Mouse (Mus musculus): ENCODE measurements around the gene Gm6370.
"Not testable (repeated sequence)": the region's sequence is repeated elsewhere in the genome, so short reads cannot be mapped to it uniquely, and the experiment has no call there.

The Gm6370 gene

DNA sequence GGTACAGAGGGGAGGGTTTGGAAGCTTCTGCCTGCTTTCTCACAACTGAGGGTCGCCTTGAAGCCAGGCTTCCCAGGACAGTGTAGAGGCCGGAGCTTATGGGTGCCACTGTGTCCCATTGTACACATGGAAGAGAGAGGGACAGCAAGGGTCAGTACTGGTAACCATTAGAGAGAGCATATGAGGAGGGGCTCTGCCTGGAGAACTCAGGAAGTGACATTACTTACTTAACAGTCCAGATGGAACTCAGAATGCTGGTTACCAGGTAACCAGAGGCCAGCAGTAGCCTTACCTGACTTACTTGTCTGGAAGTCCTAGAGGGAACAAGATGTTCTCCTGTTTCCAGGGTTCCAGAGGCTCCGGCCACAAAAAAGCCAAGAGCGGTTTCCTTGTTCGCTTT is at the start of gene Gm6370:
Gene Gm6370, plus strand, starts transcription at position 301 of the 400 bp plus-strand sequence.
- not testable (repeated sequence) for DNase-seq

DNA sequence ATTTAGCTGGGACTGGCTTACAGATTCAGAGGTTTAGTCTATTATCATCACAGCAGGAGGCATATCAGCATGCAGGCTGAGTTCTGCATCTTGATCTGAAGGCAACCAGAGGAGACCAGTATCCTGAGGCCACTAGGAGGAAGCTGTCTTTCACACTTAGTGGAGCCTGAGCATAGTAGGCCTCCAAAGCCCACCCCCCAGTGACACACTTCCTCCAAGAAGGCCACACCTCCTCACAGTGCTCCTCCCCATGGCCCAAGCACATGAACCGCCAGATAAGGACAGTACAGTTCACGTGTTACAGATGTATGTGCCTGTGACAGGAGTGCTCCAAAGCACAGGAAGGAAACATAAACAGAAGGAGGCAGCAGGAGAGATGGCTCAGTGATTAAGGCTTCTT is 48.4 kb upstream of the Gm6370 start:
- no peak for DNase-seq

DNA sequence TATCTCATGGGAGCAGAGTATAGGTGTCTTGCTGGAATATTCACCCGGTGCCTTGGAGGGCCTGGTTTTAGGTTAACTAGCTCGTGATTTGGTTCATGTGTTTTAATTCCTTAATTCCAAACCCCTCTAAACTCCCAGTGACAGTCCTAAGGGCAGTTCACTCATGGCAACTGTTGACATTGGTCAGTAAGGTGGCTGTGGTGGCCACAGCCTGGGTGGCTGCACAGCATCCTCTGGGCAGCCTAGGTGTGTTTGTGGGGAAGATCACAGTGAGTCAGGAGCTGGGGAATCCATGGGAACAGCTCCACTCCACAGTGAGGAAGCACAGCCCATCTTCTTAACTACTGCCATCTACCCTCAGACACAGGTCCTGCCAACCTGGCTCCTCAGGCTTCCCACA is 44.5 kb upstream of the Gm6370 start:
- no peak for DNase-seq

DNA sequence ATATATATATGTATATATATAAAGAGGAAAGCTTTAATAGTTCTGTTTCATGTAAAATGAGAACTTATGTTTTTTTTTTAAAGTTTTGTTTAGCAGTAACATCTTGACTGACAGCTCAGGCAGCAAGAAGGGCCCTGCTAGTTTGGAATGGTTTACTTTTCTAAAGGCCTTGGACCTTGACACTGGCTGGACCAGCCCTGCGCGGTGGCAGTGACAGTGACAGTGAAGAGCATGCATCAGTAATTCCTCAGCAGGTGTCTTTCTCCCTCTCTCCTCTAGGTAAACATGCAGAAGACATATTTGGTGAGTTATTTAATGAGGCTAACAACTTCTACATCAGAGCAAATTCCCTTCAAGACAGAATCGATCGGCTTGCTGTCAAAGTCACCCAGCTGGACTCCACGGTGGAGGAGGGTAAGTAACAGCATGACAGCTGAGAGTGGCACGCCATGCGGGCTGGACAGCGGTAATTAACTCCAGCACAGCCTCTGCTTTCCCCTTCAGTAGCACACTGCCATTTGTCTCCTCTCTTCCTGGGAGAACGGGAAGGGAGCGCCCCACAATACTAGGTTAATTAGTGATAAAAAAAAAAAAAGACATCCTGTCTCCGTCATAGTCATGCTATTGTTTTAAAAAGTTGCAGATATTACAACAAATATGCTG is 39.4 kb upstream of the Gm6370 start:
- no peak for DNase-seq

DNA sequence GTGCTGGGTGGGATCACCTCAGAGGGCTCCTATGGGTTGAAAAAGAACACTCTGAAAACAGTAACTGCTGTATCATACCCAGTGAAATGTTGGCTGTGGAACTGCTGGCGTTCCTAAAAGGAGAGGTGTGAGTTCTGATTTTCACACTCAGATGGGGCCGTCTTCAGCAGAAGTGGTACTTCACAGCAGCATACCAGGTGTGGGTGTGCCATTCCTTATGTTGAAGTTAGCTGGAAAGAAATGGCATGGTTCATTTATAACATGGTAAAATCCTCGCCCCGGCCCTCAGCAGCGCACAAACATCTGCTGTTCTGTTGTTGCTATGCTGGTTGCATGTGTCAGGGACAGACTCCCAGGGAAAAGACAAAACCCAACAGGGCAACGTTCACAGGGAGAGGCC is 37.6 kb upstream of the Gm6370 start:
- no peak for DNase-seq

DNA sequence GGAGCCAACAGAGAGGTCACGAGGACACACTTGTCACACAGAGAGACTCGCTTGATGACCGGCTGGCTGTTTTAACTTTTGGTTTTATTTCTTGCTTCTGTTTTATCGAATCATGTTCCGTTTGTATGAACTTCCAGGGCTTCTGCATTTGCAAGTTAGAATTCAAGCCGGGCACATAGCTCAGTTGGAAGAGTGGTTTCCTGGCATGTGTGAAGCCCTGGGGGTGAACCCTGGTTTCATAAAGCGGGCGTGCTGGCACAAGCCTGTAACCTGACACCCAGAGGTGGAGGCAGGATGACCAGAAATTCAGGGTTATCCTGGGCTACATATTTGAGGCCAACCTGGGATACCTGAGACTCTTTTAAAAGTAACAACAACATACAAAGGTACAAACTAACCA is 29.6 kb upstream of the Gm6370 start:
- DNase-seq: peak; percentile 76

DNA sequence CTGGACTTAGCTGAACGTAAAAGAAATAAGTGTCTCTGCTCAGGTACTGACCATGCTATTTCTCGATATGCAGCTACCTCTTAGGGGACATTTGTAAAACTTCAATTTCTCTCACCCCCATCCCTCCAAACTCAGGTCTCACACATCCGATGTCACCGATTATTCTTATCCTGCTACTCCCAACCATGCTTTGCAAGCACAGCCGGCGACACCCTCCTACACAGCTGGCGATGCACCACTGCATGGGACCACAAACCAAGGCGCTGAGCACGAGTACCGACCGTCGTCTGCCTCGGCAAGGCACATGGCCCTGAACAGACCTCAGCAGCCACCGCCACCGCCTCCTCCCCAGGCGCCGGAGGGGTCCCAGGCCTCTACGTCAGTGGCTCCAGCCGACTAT is 24.5 kb upstream of the Gm6370 start:
- DNase-seq: no peak

DNA sequence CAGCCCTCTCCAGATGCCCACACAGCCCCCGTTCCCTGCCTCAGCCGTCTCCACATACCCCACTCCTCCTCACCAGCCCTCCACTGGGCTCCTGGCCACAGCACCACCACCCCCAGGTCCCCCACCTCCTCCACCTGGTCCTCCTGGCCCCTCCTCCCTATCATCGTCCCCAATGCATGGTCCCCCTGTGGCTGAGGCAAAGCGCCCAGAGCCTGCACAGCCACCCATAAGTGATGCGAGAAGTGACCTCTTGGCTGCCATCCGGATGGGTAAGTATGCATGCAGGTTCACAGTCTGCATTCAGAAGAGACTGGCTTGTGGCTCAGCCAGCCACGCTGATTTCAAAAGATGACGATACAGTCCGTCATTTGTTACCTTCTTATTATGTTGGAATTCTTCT is 22.9 kb upstream of the Gm6370 start:
- no peak for DNase-seq

DNA sequence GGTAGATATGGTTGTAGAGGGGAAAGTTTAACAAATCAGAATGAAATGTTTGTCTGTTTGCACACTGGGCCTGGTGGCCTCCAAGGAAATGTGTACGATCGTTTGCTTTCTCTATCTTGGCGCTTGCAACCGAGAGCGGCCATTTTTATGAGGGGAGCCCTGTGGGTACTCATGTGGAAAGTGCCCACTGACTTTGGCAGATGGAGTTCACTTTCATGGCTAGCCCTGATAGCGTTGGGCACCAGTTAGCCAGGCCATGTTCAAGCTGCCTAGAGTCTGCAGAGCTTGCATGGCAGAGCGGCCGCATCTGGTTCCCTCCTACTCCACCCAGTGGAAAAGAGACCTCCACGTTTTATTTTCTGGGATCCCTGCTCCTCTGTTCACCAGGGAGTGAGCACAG is 20.3 kb upstream of the Gm6370 start:
- DNase-seq: no peak

DNA sequence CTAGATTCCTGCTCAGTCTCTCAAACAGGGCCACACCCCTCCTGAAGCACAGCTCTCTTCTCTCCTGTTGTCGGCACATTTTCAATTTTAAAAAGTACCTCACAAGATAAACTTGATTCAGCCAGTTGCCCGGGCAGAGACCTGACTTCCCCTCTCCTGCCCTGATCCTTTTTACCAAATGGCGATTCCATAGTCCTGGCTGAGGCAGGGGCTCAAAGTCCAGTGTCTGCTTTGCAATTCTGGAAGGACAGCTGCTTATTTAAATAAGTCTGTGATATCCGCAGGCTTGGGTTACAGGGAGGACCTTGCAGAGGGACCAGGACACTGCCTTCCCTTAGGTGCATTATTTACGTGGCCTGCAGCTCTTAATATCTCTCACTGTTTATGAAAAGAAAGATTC is 19.9 kb upstream of the Gm6370 start:
- peak; percentile 43 for DNase-seq

DNA sequence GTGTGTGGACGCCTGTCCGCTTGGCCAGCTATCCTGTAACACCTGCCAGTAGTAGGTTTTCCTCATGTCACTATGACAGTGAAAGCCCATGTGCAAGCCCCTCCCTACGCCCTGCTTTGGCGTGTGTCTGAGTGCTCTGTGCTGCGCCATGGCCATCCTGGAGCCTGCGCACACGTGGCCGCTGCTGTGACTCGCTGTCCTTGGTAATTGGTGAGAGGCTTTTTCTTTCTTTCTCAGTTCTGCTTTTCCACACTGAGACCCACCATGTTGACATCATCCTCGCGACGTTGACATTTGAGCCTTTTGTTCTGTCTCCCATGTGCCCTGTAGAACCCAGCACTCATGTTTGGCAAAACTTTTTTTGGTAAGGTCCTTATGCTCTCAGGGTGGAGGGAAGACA is 19.3 kb upstream of the Gm6370 start:
- no peak for DNase-seq

DNA sequence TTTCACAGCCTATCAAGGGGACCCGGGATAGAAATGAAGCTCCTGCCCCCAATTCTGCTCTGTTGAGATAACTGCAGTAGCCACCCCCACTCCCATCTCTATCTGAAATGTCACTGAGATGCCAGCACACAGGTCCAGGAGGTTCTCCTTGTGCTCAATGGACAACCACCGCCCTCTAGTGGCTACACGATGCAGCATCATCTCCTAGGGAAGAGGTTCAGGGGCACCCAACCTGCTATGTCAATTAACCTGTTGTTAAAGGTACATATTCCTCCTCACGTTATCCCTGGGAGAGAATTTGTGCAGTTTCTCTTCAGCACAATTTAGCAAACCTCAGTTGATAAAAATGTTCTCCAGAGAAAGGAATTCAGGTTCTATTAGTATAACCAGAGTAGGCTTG is 11.6 kb upstream of the Gm6370 start:
- not testable (repeated sequence) for DNase-seq

DNA sequence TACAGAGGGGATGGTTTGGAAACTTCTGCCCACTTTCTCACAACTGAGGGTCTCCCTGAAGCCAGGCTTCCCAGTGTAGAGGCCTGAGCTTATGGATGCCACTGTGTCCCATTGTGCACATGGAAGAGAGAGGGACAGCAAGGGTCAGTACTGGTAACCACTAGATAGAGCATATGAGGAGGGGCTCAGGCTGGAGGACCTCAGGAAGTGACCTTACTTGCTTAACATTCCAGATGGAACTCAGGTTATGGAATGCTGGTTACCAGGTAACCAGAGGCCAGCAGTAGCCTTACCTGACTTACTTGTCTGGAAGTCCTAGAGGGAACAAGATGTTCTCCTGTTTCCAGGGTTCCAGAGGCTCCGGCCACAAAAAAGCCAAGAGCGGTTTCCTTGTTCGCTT is 9.5 kb upstream of the Gm6370 start, which contains the start of gene Gm6408:
Gene Gm6408, plus strand, starts transcription at position 301 of the 400 bp plus-strand sequence.
- DNase-seq: not testable (repeated sequence)

DNA sequence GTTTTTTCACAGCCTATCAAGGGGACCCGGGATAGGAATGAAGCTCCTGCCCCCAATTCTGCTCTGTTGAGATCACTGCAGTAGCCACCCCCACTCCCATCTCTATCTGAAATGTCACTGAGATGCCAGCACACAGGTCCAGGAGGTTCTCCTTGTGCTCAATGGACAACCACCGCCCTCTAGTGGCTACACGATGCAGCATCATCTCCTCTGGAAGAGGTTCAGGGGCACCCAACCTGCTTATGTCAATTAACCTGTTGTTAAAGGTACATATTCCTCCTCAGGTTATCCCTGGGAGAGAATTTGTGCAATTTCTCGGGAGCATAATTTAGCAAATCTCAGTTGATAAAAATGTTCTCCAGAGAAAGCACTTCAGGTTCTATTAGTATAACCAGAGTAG is 2.2 kb upstream of the Gm6370 start:
- DNase-seq: not testable (repeated sequence)

DNA sequence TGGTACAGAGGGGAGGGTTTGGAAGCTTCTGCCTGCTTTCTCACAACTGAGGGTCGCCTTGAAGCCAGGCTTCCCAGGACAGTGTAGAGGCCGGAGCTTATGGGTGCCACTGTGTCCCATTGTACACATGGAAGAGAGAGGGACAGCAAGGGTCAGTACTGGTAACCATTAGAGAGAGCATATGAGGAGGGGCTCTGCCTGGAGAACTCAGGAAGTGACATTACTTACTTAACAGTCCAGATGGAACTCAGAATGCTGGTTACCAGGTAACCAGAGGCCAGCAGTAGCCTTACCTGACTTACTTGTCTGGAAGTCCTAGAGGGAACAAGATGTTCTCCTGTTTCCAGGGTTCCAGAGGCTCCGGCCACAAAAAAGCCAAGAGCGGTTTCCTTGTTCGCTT is 10.9 kb downstream of the Gm6370 start, which contains the start of gene 4930449I24Rik:
Gene 4930449I24Rik, plus strand, starts transcription at position 301 of the 400 bp plus-strand sequence.
- not testable (repeated sequence) for DNase-seq

DNA sequence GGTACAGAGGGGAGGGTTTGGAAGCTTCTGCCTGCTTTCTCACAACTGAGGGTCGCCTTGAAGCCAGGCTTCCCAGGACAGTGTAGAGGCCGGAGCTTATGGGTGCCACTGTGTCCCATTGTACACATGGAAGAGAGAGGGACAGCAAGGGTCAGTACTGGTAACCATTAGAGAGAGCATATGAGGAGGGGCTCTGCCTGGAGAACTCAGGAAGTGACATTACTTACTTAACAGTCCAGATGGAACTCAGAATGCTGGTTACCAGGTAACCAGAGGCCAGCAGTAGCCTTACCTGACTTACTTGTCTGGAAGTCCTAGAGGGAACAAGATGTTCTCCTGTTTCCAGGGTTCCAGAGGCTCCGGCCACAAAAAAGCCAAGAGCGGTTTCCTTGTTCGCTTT is 22.7 kb downstream of the Gm6370 start, which contains the start of gene Gm3402:
Gene Gm3402, plus strand, starts transcription at position 301 of the 400 bp plus-strand sequence.
- DNase-seq: not testable (repeated sequence)

DNA sequence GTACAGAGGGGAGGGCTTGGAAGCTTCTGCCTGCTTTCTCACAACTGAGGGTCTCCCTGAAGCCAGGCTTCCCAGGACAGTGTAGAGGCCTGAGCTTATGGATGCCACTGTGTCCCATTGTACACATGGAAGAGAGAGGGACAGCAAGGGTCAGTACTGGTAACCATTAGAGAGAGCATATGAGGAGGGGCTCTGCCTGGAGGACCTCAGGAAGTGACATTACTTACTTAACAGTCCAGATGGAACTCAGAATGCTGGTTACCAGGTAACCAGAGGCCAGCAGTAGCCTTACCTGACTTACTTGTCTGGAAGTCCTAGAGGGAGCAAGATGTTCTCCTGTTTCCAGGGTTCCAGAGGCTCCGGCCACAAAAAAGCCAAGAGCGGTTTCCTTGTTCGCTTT is 34.3 kb downstream of the Gm6370 start, which contains the start of gene Gm3404:
Gene Gm3404, plus strand, starts transcription at position 301 of the 400 bp plus-strand sequence.
- DNase-seq: peak; percentile 2

DNA sequence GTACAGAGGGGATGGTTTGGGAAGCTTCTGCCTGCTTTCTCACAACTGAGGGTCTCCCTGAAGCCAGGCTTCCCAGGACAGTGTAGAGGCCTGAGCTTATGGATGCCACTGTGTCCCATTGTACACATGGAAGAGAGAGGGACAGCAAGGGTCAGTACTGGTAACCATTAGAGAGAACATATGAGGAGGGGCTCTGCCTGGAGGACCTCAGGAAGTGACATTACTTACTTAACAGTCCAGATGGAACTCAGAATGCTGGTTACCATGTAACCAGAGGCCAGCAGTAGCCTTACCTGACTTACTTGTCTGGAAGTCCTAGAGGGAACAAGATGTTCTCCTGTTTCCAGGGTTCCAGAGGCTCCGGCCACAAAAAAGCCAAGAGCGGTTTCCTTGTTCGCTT is 46.2 kb downstream of the Gm6370 start, which contains the start of gene Gm3409:
Gene Gm3409, plus strand, starts transcription at position 301 of the 400 bp plus-strand sequence.
- DNase-seq: not testable (repeated sequence)
